Mouse (Mus musculus): ENCODE results near the gene Gm20870. TPM values are rescaled to one million over a fixed set of nuclear protein-coding genes. Genes with fewer than 3 reads are reported as not detected.
"Not testable (repeated sequence)": the region's sequence is repeated elsewhere in the genome, so short reads cannot be mapped to it uniquely, and the experiment has no call there.

Gene Gm20870
- not detected in 2 replicates for polyA plus RNA-seq (2015; fragmentation: Nextera tagmentation; extraction: Ambion mirVana)

DNA sequence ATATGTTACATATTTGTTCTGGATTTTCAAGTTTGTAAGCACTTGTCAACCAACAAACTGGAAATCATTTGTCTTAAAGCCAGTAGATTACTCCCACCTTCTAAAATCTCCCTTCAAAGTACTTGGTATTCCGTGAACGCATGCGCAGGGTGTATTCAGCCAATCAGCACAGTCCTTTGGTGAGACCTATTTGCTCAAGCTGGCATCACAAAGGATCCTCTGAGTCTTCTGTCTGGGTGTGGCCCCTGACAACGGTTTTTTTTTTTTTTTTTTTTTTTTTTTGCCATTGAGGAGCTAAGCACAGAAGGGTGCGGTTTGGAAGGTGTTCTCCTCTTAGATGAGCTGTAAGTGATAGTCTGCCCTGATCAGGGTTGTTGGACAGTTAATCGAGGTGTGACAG is at the start of gene Gm20870:
TSS of gene Gm20870 (plus strand) at position 301 of the 400 bp plus-strand sequence.
- not testable (repeated sequence) for H3K36me3 ChIP-seq (ENCODE audit: insufficient read depth, low read length); DNase-seq (ENCODE audit: low spot score); H3K4me2 ChIP-seq (replicated peaks; ENCODE audit: low read depth, low read length); H3K27ac ChIP-seq (ENCODE audit: low read length); ATAC-seq; H3K27me3 ChIP-seq (replicated peaks; ENCODE audit: insufficient read depth, low read length); H3K4me1 ChIP-seq (ENCODE audit: insufficient read depth, low read depth, low read length); H3K9ac ChIP-seq (replicated peaks; ENCODE audit: low read depth); H3K4me3 ChIP-seq (ENCODE audit: low read depth, low read length); H3K9me3 ChIP-seq (ENCODE audit: low read length)
- WGBS: no CpG with 5 or more reads among the region's 6 CpGs

Other genes starting within 250 kb of the Gm20870 start
- gene Gm20869, start 222.6 kb upstream of the Gm20870 start, polyA plus RNA-seq (2015; fragmentation: Nextera tagmentation; extraction: Ambion mirVana): not detected in 2 replicates